Mouse (Mus musculus) forebrain, embryonic 16.5 days (tissue): ENCODE measurements around the gene Efcab2. TPM values are rescaled to one million over a fixed set of nuclear protein-coding genes. Genes with fewer than 3 reads are reported as not detected.
A peak's percentile ranks its signal among the peaks of the same experiment; 100 is the strongest.

Experiments
- ATAC-seq: fragments of 200-750 bp; cut with Nextera tagmentation; 2 replicates; pipeline ENCODE4 v1.8.0; 2017; ENCODE audit warnings: mild to moderate bottlenecking, moderate library complexity
- H3K27ac ChIP-seq: fragments of 300-500 bp; sonication (generic); 2 replicates; pipeline ENCODE4 v1.5.1; 2014; ENCODE audit warnings: low read length, control low read depth
- H3K27me3 ChIP-seq: fragments of 300-500 bp; sonication (generic); replicated peaks from 2 replicates; pipeline ENCODE4 v1.6.1; 2014; ENCODE audit warnings: low read length; ENCODE audit not compliant: control insufficient read depth, insufficient read depth
- H3K36me3 ChIP-seq: fragments of 300-500 bp; sonication (generic); 2 replicates; pipeline ENCODE4 v1.6.1; 2014; ENCODE audit not compliant: control insufficient read depth, insufficient read depth
- H3K4me1 ChIP-seq: fragments of 300-500 bp; sonication (generic); replicated peaks from 2 replicates; pipeline ENCODE4 v1.6.1; 2014; ENCODE audit warnings: low read length; ENCODE audit not compliant: control insufficient read depth, insufficient read depth
- H3K4me2 ChIP-seq: fragments of 300-500 bp; sonication (generic); 2 replicates; pipeline ENCODE4 v1.6.1; 2014; ENCODE audit warnings: mild to moderate bottlenecking, low read length, control low read depth
- H3K4me3 ChIP-seq: fragments of 300-500 bp; sonication (generic); replicated peaks from 2 replicates; pipeline ENCODE4 v1.5.1; 2014; ENCODE audit warnings: mild to moderate bottlenecking, low read length, control low read depth
- H3K9ac ChIP-seq: fragments of 300-500 bp; sonication (generic); replicated peaks from 2 replicates; pipeline ENCODE4 v1.6.1; 2014; ENCODE audit warnings: low read depth, low read length, control low read depth
- H3K9me3 ChIP-seq: fragments of 300-500 bp; sonication (generic); 2 replicates; pipeline ENCODE4 v1.6.1; 2016; ENCODE audit warnings: low read length; ENCODE audit not compliant: control insufficient read depth
- WGBS: fragments of 180-500 bp; shearing (Covaris S2); extraction: QIAGEN DNeasy Blood & Tissue Kit; methylation state at CpG from one replicate; pipeline ENCODE4 v1.1.7; 2014; 5-methylcytosine and 5-hydroxymethylcytosine counted together
- polyA plus RNA-seq: library from polyadenylated mRNA; unstranded; fragments of >200 nt; fragmentation: Nextera tagmentation; extraction: Ambion mirVana; gene quantifications from 2 replicates; pipeline ENCODE4 v1.2.1, GENCODE M21; 2015

The Efcab2 gene
- polyA plus RNA-seq, 1 experiment from 2014 or later, result 7.1 TPM

- no peak overlapping the region for H3K4me2 ChIP-seq
- H3K4me3 ChIP-seq, result no peak overlapping the region
- H3K27me3 ChIP-seq, result no peaks in the 10 kb centered on the region
- no peak for ATAC-seq
- no peak overlapping the region for H3K27ac ChIP-seq
- WGBS, result 77% methylated on average over 5 of the region's 5 CpGs
- no peak overlapping the region for H3K9ac ChIP-seq
- no peaks in the 10 kb centered on the region for H3K4me1 ChIP-seq
- H3K36me3 ChIP-seq, result no peaks in the 10 kb centered on the region
- no peaks in the 10 kb centered on the region for H3K9me3 ChIP-seq
These were observed 80.9 kb downstream of the Efcab2 start for GRCm38 (mm10) chr1:178486828-178487227.

DNA sequence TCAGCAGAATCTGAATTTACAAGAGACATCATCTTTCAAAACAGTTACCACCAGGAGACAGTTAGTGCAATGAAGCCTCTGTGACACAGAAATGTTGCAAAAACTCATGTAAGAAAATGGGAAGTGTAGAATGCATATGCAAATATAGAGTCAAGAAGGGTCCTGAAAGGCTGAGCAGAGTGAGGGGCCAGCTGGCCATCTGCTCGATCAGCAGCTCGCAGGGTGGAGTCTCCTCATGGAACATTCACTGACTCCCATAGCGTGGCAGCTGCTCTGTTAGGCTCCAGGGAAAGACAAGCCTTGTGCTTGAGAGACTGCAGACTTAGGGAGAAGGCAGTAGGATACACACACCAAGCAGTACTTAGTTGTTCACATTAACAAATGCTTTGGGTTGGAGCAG lies 83.2 kb downstream of the Efcab2 start:
- Histone ChIP-seq H3K9ac (no peak overlapping the region), H3K4me3 (no peak overlapping the region), H3K27me3 (no peaks in the 10 kb centered on the region), H3K9me3 (no peaks in the 10 kb centered on the region), H3K27ac (no peak overlapping the region), H3K4me2 (no peak overlapping the region), H3K36me3 (no peaks in the 10 kb centered on the region), H3K4me1 (no peaks in the 10 kb centered on the region)
- ATAC-seq, result peak; percentile 50; the same call in 1 of the 2 replicates
- WGBS, result 33% methylated on average over 3 of the region's 3 CpGs

DNA sequence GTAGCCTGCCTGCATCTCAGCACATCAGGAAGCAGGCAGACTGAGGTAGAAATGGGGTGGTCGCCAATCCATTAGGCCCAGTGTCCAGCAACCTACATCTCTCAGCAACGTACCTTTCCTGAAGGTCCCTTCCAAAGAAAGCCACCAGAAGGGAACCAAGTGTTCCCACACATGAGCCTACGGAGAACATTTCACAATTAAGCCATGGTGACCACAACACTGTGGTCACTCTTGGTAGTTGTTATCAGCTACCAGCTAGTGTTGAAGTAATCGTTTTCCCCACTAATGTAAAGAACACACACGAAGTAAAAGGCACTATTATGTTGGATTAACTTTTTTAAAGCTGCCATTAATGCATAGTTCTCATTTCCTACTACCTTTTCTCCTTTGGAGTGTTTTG lies 85.8 kb downstream of the Efcab2 start:
- Histone ChIP-seq H3K9ac (no peak overlapping the region), H3K4me2 (no peak overlapping the region), H3K9me3 (no peaks in the 10 kb centered on the region), H3K4me1 (no peaks in the 10 kb centered on the region), H3K4me3 (no peak overlapping the region), H3K36me3 (no peaks in the 10 kb centered on the region), H3K27me3 (no peaks in the 10 kb centered on the region), H3K27ac (no peak overlapping the region)
- ATAC-seq, result no peak
- WGBS, result 82% methylated on average over 5 of the region's 5 CpGs

DNA sequence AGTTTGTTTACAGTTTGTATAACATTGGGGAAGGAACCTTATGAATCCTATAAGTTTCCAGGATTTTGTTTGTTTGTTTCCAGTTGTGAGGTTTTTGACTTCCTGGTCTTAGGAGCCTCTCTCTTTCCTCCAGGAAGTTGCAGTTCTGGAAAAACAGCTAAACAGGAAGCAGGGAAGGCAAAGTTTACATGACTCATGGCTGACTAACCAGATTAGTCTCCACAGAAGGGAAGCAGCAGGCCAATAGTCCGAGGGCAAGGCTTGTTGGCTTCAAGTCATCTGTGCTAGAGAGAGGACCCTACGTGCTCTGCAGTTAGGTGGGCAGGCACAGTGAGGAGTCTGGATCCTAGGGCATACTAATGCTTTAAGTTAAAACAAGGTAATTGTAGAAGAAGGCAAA lies 86.6 kb downstream of the Efcab2 start:
- ATAC-seq, result no peak
- 87% methylated on average over 2 of the region's 2 CpGs for WGBS
- Histone ChIP-seq H3K27ac (no peak overlapping the region), H3K27me3 (no peaks in the 10 kb centered on the region), H3K4me2 (no peak overlapping the region), H3K9ac (no peak overlapping the region), H3K9me3 (no peaks in the 10 kb centered on the region), H3K4me3 (no peak overlapping the region), H3K36me3 (no peaks in the 10 kb centered on the region), H3K4me1 (no peaks in the 10 kb centered on the region)

DNA sequence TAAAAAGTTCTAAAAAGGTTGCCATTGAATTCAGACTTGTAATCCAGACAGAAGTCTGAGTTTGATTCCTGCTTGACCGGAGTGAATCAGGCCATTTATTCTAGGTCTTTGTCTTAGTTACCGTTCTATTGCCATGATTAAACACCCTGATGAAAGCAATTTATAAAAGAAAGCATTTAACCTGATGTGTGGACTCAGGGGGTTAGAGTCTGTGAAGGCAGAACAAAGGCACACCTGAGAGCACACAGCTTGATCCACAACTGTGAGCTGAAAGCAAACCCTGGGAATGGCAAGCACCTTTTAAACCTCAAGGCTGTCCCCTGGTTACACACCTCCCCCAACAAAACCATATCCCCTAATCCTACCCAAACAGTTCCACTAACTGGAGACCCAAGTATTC lies 90.3 kb downstream of the Efcab2 start:
- no peak overlapping the region for H3K27ac ChIP-seq
- no peaks in the 10 kb centered on the region for H3K27me3 ChIP-seq
- no peak overlapping the region for H3K4me3 ChIP-seq
- no peaks in the 10 kb centered on the region for H3K9me3 ChIP-seq
- no peak overlapping the region for H3K9ac ChIP-seq
- no peak overlapping the region for H3K4me2 ChIP-seq
- H3K36me3 ChIP-seq, result no peaks in the 10 kb centered on the region
- no peaks in the 10 kb centered on the region for H3K4me1 ChIP-seq
- no peak for ATAC-seq
- WGBS, result 29% methylated on average over 2 of the region's 2 CpGs

DNA sequence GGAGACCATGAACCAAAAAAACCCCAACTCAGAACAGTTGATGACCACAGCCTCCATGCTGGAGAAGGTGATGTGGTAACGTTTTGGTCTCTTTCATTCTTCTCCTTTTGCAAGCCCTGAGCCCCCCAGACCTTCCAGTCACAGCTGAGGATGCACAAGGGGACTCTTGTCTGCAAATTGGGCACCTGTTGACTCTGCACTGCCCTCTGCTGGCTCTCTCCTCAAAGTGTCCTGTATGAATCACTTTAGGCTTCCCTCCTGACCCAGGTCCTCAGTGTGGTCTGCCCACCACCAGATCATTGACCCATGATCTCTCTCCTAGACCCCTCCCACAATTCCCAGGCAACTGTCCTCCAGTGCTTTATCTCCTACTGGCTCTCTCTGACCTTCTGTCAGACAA lies 91.0 kb downstream of the Efcab2 start:
- no peak for ATAC-seq
- H3K27me3 ChIP-seq, result no peaks in the 10 kb centered on the region
- no peak overlapping the region for H3K4me2 ChIP-seq
- H3K9ac ChIP-seq, result no peak overlapping the region
- H3K4me1 ChIP-seq, result no peaks in the 10 kb centered on the region
- no peaks in the 10 kb centered on the region for H3K36me3 ChIP-seq
- no peak overlapping the region for H3K27ac ChIP-seq
- H3K9me3 ChIP-seq, result no peaks in the 10 kb centered on the region
- H3K4me3 ChIP-seq, result no peak overlapping the region
- 35% methylated on average over 1 of the region's 1 CpGs for WGBS

DNA sequence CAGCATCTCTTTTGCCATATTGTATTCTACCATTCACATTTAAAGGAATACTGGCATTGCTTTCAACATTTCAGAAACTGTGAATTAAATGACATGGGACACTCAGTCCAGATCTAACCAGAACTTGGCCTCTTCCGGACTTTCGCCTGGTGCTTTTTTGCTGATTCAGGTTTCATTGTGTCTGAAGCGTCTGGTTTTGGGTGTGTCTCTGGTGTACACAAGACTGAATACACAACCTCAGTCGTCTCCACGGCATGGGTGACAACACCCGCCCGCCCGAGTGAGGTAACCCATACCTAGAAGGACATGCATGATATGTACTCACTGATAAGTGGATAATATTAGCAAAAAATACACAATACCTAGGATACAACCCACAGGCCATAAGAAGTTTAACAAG lies 101.1 kb downstream of the Efcab2 start:
- Histone ChIP-seq H3K4me1 (no peaks in the 10 kb centered on the region), H3K4me3 (no peak overlapping the region), H3K4me2 (no peak overlapping the region), H3K9me3 (no peaks in the 10 kb centered on the region), H3K27me3 (no peaks in the 10 kb centered on the region), H3K9ac (no peak overlapping the region), H3K27ac (no peak overlapping the region), H3K36me3 (no peaks in the 10 kb centered on the region)
- no peak for ATAC-seq
- 96% methylated on average over 8 of the region's 8 CpGs for WGBS

DNA sequence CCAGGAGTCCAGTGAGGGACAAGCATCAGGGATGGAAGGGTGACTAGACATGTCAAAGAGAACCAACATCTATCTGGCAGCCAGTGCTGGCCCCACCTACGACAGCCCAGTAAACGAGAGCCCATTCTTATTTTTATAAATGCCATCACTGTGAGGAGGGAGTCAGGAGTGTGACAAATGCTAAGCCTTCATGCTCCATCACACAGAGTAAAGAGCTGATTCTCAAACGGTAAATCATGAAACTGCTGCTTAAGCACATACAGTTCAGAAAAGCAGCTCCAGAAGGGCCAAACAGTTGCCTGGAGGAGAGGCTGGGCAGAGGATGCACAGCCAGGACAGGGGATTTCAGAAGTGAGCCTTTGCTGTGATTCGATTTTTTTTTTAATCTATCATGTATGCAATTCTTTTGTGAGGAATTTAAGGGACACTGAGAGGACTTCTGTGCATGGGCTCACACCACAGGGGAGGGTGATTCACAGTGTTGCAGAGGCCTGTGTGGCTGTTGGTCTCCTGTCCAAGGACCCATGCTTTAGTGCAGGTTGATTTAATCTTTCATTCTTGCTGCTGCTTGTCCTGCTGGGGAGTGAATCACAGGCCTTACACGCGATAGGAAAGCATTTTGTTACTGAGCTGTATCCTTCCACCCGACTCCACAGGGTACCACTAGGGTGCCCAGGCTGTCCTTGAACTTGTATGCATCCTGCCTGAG lies 106.6 kb downstream of the Efcab2 start:
- Histone ChIP-seq H3K36me3 (no peaks in the 10 kb centered on the region), H3K4me1 (no peaks in the 10 kb centered on the region), H3K9ac (no peak overlapping the region), H3K27ac (no peak overlapping the region), H3K4me2 (no peak overlapping the region), H3K27me3 (no peaks in the 10 kb centered on the region), H3K4me3 (no peak overlapping the region), H3K9me3 (no peaks in the 10 kb centered on the region)
- ATAC-seq, result no peak
- WGBS, result 33% methylated on average over 7 of the region's 7 CpGs

- Histone ChIP-seq H3K9me3 (no peaks in the 10 kb centered on the region), H3K36me3 (no peaks in the 10 kb centered on the region), H3K27ac (no peak overlapping the region), H3K9ac (no peak overlapping the region), H3K4me1 (no peaks in the 10 kb centered on the region), H3K27me3 (no peaks in the 10 kb centered on the region), H3K4me3 (no peak overlapping the region), H3K4me2 (no peak overlapping the region)
- WGBS, result 43% methylated on average over 5 of the region's 8 CpGs
- no peak for ATAC-seq
These were observed 108.1 kb downstream of the Efcab2 start for GRCm38 (mm10) chr1:178513954-178514353.

- no peak for ATAC-seq
- Histone ChIP-seq H3K36me3 (no peaks in the 10 kb centered on the region), H3K27me3 (no peaks in the 10 kb centered on the region), H3K4me3 (no peak overlapping the region), H3K4me2 (no peak overlapping the region), H3K4me1 (no peaks in the 10 kb centered on the region), H3K9ac (no peak overlapping the region), H3K27ac (no peak overlapping the region), H3K9me3 (no peaks in the 10 kb centered on the region)
- 72% methylated on average over 2 of the region's 2 CpGs for WGBS
These were observed 110.0 kb downstream of the Efcab2 start for GRCm38 (mm10) chr1:178515839-178516238.
